In genomic region chr9:75593481-75593880, GRCm38 (mm10) we compare ENCODE assay signal across 12 mouse cellular contexts. TPM values are rescaled to one million over a fixed set of nuclear protein-coding genes. Genes with fewer than 3 reads are reported as not detected.
DNase-seq lines count a peak whose midpoint lies in the region; ATAC-seq lines count a peak whose summit lies in the region.
"Had no signal": no experiment of that assay in that cellular context is flagged by ENCODE, and none has a peak within 500 bp of the region (broad histone marks: within the 10 kb centered on the region; RNA-seq: fewer than 3 reads in every experiment).

No protein-coding gene starts in this region.

- H3K9me3 ChIP-seq in embryonic facial prominence, embryonic 11.5 days (replicated peaks; ENCODE audit: control insufficient read depth, low read length), result no peaks in the 10 kb centered on the region
- H3K9me3 ChIP-seq in embryonic facial prominence, embryonic 10.5 days, result no peaks in the 10 kb centered on the region
- H3K9me3 ChIP-seq: liver, embryonic 13.5 days had no signal

- no peak overlapping the region for H3K4me3 ChIP-seq in embryonic facial prominence, embryonic 11.5 days (ENCODE audit: low read depth, low read length)
- no peak overlapping the region for H3K4me3 ChIP-seq in embryonic facial prominence, embryonic 10.5 days
- H3K4me3 ChIP-seq: liver, embryonic 13.5 days had no signal

- no peak overlapping the region for H3K4me2 ChIP-seq in embryonic facial prominence, embryonic 11.5 days (ENCODE audit: low read depth, low read length)
- H3K4me2 ChIP-seq: liver, embryonic 13.5 days had no signal

- no peaks in the 10 kb centered on the region; the same call in 1 of the 2 replicates for H3K36me3 ChIP-seq in embryonic facial prominence, embryonic 11.5 days (replicated peaks; ENCODE audit: control insufficient read depth, insufficient read depth, low read depth, low read length)
- H3K36me3 ChIP-seq in embryonic facial prominence, embryonic 10.5 days (replicated peaks), result peaks cover 57% of the 10 kb centered on the region
- H3K36me3 ChIP-seq: liver, embryonic 13.5 days had no signal

- H3K4me1 ChIP-seq in embryonic facial prominence, embryonic 11.5 days (ENCODE audit: control insufficient read depth, insufficient read depth, low read length), result no peaks in the 10 kb centered on the region
- H3K4me1 ChIP-seq in embryonic facial prominence, embryonic 10.5 days, result no peaks in the 10 kb centered on the region
- H3K4me1 ChIP-seq: liver, embryonic 13.5 days had no signal

- H3K27me3 ChIP-seq in embryonic facial prominence, embryonic 11.5 days (ENCODE audit: control insufficient read depth, insufficient read depth, low read length), result no peaks in the 10 kb centered on the region
- no peaks in the 10 kb centered on the region for H3K27me3 ChIP-seq in embryonic facial prominence, embryonic 10.5 days (replicated peaks; ENCODE audit: low read depth, poor library complexity, severe bottlenecking)
- H3K27me3 ChIP-seq: liver, embryonic 13.5 days had no signal

- no peak overlapping the region for H3K9ac ChIP-seq in embryonic facial prominence, embryonic 11.5 days (replicated peaks; ENCODE audit: low read length)
- H3K9ac ChIP-seq: liver, embryonic 13.5 days had no signal

- 80% methylated on average over 5 of the region's 5 CpGs for WGBS in embryonic facial prominence, embryonic 11.5 days
- 87% methylated on average over 5 of the region's 5 CpGs for WGBS in embryonic facial prominence, embryonic 10.5 days

- peak; percentile 24 for DNase-seq in embryonic facial prominence, embryonic 11.5 days (ENCODE audit: low spot score)
- no peak for DNase-seq in embryonic facial prominence, embryonic 10.5 days (ENCODE audit: low spot score)
- peak; percentile 40 for DNase-seq in left cerebral cortex, adult 11 months (ENCODE audit: low spot score)
- no peak for DNase-seq in left cerebral cortex, adult 8-10 months (ENCODE audit: low spot score in 2 of 2)
- peak; percentile 75 for DNase-seq in brain, adult 2 months (ENCODE audit: low read depth, low spot score)
- peak; percentile 7 for DNase-seq in induced T-regulatory cell, adult 2 months (ENCODE audit: low read depth)
- no peak for DNase-seq in cerebellum, adult 11 months
- no peak for DNase-seq in spleen, postnatal 36 days (ENCODE audit: low spot score in 2 of 2)
- DNase-seq: cerebellum, postnatal 25 days; liver, embryonic 13.5 days; lung, postnatal 14 days had no signal

- ATAC-seq in embryonic facial prominence, embryonic 11.5 days (replicated peaks; ENCODE audit: insufficient number of reproducible peaks, low FRiP score, low TSS enrichment, low read depth), result no peak
- ATAC-seq: intestine, embryonic 16.5 days had no signal

- no peak overlapping the region for H3K27ac ChIP-seq in embryonic facial prominence, embryonic 11.5 days (replicated peaks; ENCODE audit: low read depth, low read length)
- no peak overlapping the region for H3K27ac ChIP-seq in embryonic facial prominence, embryonic 10.5 days (replicated peaks)
- H3K27ac ChIP-seq: liver, embryonic 13.5 days had no signal

RNA-seq across cellular contexts. Expression of gene Tmod2, which starts 17.6 kb away (rescaled TPM):
- polyA plus RNA-seq in embryonic facial prominence, embryonic 11.5 days (2014; fragmentation: Nextera tagmentation; extraction: Ambion mirVana), result 36.2 and 38.2 TPM in 2 replicates
- polyA plus RNA-seq in embryonic facial prominence, embryonic 10.5 days (2016; fragmentation: Nextera tagmentation; extraction: Ambion mirVana), result 31.9 and 34.3 TPM in 2 replicates
- total RNA-seq in left cerebral cortex, adult 8-10 months (2022), result 100 to 1,000 TPM; 327 to 364 (median 350) TPM

RNA-seq across cellular contexts. Expression of gene Lysmd2, which starts 32.1 kb away (rescaled TPM):
- polyA plus RNA-seq in embryonic facial prominence, embryonic 11.5 days (2014; fragmentation: Nextera tagmentation; extraction: Ambion mirVana), result 21.2 and 21.7 TPM in 2 replicates
- 13.6 and 16.5 TPM in 2 replicates for polyA plus RNA-seq in embryonic facial prominence, embryonic 10.5 days (2016; fragmentation: Nextera tagmentation; extraction: Ambion mirVana)
- 10 to 100 TPM; 50.8 to 57.7 (median 55.5) TPM for total RNA-seq in left cerebral cortex, adult 8-10 months (2022)

RNA-seq across cellular contexts. Expression of gene Tmod3, which starts 34.0 kb away (rescaled TPM):
- polyA plus RNA-seq in embryonic facial prominence, embryonic 11.5 days (2014; fragmentation: Nextera tagmentation; extraction: Ambion mirVana), result 106 and 117 TPM in 2 replicates
- polyA plus RNA-seq in embryonic facial prominence, embryonic 10.5 days (2016; fragmentation: Nextera tagmentation; extraction: Ambion mirVana), result 81.0 and 99.2 TPM in 2 replicates
- total RNA-seq in left cerebral cortex, adult 8-10 months (2022), result 10 to 100 TPM; 43.9 to 54.9 (median 50.5) TPM

Comparison
In these comparisons a context has a peak if more than half of its experiments do, and no peak if none do; other contexts are left out.
1. DNase-seq: peak in embryonic facial prominence, embryonic 11.5 days (single experiment), left cerebral cortex, adult 11 months (single experiment), brain, adult 2 months (single experiment) and induced T-regulatory cell, adult 2 months (single experiment); none in embryonic facial prominence, embryonic 10.5 days (single experiment), left cerebral cortex, adult 8-10 months (0 of 2), cerebellum, adult 11 months (single experiment) and spleen, postnatal 36 days (0 of 2).